Mouse (Mus musculus) kidney, adult 2 months (tissue): ENCODE measurements at regions not wholly inside any gene's neighbourhood (a gene's known extent, or its start where the extent isn't known, plus 50 kb on each side); places are given as distances from the start of the nearest gene placed in this dataset.

Experiments used
- CTCF ChIP-seq: fragments of 200-500 bp; conservative IDR thresholded peaks from 2 replicates; pipeline ENCODE4 v1.5.1; 2011; ENCODE audit warnings: low read depth, mild to moderate bottlenecking, control low read depth, low read length, moderate library complexity, mixed read lengths; ENCODE audit not compliant: insufficient read depth, insufficient read length
- POLR2A ChIP-seq: fragments of 200-500 bp; IDR thresholded peaks from one replicate; pipeline ENCODE4 v1.6.1; 2011; ENCODE audit warnings: low read depth, low read length, control low read depth

GRCm38 (mm10) chr15:87108411-87108810, 435.7 kb upstream of the Fam19a5 start:
- TF ChIP-seq CTCF (no peak), POLR2A (no peak)
